Mouse (Mus musculus): ENCODE measurements around the gene Tbx5. TPM values are rescaled to one million over a fixed set of nuclear protein-coding genes. Genes with fewer than 3 reads are reported as not detected.

Gene Tbx5
- total and polyA plus RNA-seq, 3 experiments: 0.05 TPM; not detected in 2

GRCm38 (mm10) chr5:119800243-119800665 is 32.2 kb upstream of the Tbx5 start:
- Histone ChIP-seq H3K36me3 (replicated peaks) (no peaks in the 10 kb centered on the region), H3K4me3 (ENCODE audit: low read depth, low read length) (no peak overlapping the region), H3K27me3 (ENCODE audit: insufficient read depth, low read length) (no peaks in the 10 kb centered on the region), H3K4me1 (ENCODE audit: insufficient read depth, low read depth, low read length) (no peaks in the 10 kb centered on the region), H3K9me3 (replicated peaks) (peaks cover 80% of the 10 kb centered on the region)
- DNase-seq (ENCODE audit: low spot score) (no peak), ATAC-seq (ENCODE audit: extremely low read depth, insufficient number of reproducible peaks, low FRiP score, poor library complexity, severe bottlenecking) (no peak)
- TF ChIP-seq GATA2 (IDR thresholded peaks at IDR 0.05; ENCODE audit: borderline replicate concordance, low read depth, low read length) (no peak), CTCF (IDR thresholded peaks at IDR 0.05; ENCODE audit: low read depth, low read length) (no peak), POLR2AphosphoS5 (IDR thresholded peaks at IDR 0.05; ENCODE audit: insufficient replicate concordance, low read depth, low read length) (no peak), TAL1 (conservative IDR thresholded peaks at IDR 0.05; ENCODE audit: low read depth, low read length) (no peak), GATA1 (IDR thresholded peaks at IDR 0.05; ENCODE audit: borderline replicate concordance, low read length) (no peak)

GRCm38 (mm10) chr5:119802617-119803410 is 29.7 kb upstream of the Tbx5 start:
- TF ChIP-seq POLR2AphosphoS5 (IDR thresholded peaks at IDR 0.05; ENCODE audit: insufficient replicate concordance, low read depth, low read length) (no peak), GATA2 (IDR thresholded peaks at IDR 0.05; ENCODE audit: borderline replicate concordance, low read depth, low read length) (no peak)
- H3K9me3 ChIP-seq (replicated peaks): peaks cover 82% of the 10 kb centered on the region
- H3K27me3 ChIP-seq (ENCODE audit: insufficient read depth, low read length): no peaks in the 10 kb centered on the region
- H3K36me3 ChIP-seq (replicated peaks): no peaks in the 10 kb centered on the region
- no peaks in the 10 kb centered on the region for H3K4me1 ChIP-seq (ENCODE audit: insufficient read depth, low read depth, low read length)
- ATAC-seq (ENCODE audit: extremely low read depth, insufficient number of reproducible peaks, low FRiP score, poor library complexity, severe bottlenecking): no peak
- no peak for DNase-seq (ENCODE audit: low spot score)
- no peak overlapping the region for H3K4me3 ChIP-seq (ENCODE audit: low read depth, low read length)

GRCm38 (mm10) chr5:119803411-119804251 is 28.8 kb upstream of the Tbx5 start:
- Histone ChIP-seq H3K36me3 (replicated peaks) (no peaks in the 10 kb centered on the region), H3K4me3 (ENCODE audit: low read depth, low read length) (no peak overlapping the region; the same call in 1 of the 2 replicates), H3K4me1 (ENCODE audit: insufficient read depth, low read depth, low read length) (no peaks in the 10 kb centered on the region), H3K9me3 (replicated peaks) (peaks cover 81% of the 10 kb centered on the region), H3K27me3 (ENCODE audit: insufficient read depth, low read length) (no peaks in the 10 kb centered on the region)
- DNase-seq (ENCODE audit: low spot score) (no peak), ATAC-seq (ENCODE audit: extremely low read depth, insufficient number of reproducible peaks, low FRiP score, poor library complexity, severe bottlenecking) (no peak)
- TF ChIP-seq TAL1 (conservative IDR thresholded peaks at IDR 0.05; ENCODE audit: low read depth, low read length) (no peak), CTCF (IDR thresholded peaks at IDR 0.05; ENCODE audit: low read depth, low read length) (no peak), POLR2AphosphoS5 (IDR thresholded peaks at IDR 0.05; ENCODE audit: insufficient replicate concordance, low read depth, low read length) (no peak), GATA1 (IDR thresholded peaks at IDR 0.05; ENCODE audit: borderline replicate concordance, low read length) (no peak), GATA2 (IDR thresholded peaks at IDR 0.05; ENCODE audit: borderline replicate concordance, low read depth, low read length) (no peak)

GRCm38 (mm10) chr5:119804301-119805039 is 28.0 kb upstream of the Tbx5 start:
- DNase-seq (ENCODE audit: low spot score) (no peak), ATAC-seq (ENCODE audit: extremely low read depth, insufficient number of reproducible peaks, low FRiP score, poor library complexity, severe bottlenecking) (no peak)
- no peaks in the 10 kb centered on the region for H3K27me3 ChIP-seq (ENCODE audit: insufficient read depth, low read length)
- H3K4me3 ChIP-seq (ENCODE audit: low read depth, low read length): no peak overlapping the region
- no peaks in the 10 kb centered on the region for H3K36me3 ChIP-seq (replicated peaks)
- peaks cover 77% of the 10 kb centered on the region for H3K9me3 ChIP-seq (replicated peaks)
- H3K4me1 ChIP-seq (ENCODE audit: insufficient read depth, low read depth, low read length): no peaks in the 10 kb centered on the region
- TF ChIP-seq CTCF (IDR thresholded peaks at IDR 0.05; ENCODE audit: low read depth, low read length): no peak
- TF ChIP-seq POLR2AphosphoS5 (IDR thresholded peaks at IDR 0.05; ENCODE audit: insufficient replicate concordance, low read depth, low read length): no peak
- no peak for TF ChIP-seq TAL1 (conservative IDR thresholded peaks at IDR 0.05; ENCODE audit: low read depth, low read length)

- no peak for ATAC-seq (ENCODE audit: extremely low read depth, insufficient number of reproducible peaks, low FRiP score, poor library complexity, severe bottlenecking)
- no peak for DNase-seq (ENCODE audit: low spot score)
- no peak for TF ChIP-seq GATA1 (IDR thresholded peaks at IDR 0.05; ENCODE audit: borderline replicate concordance, low read length)
- no peak overlapping the region for H3K4me3 ChIP-seq (ENCODE audit: low read depth, low read length)
- peaks cover 72% of the 10 kb centered on the region for H3K9me3 ChIP-seq (replicated peaks)
- no peaks in the 10 kb centered on the region for H3K36me3 ChIP-seq (replicated peaks)
- no peaks in the 10 kb centered on the region for H3K4me1 ChIP-seq (ENCODE audit: insufficient read depth, low read depth, low read length)
- H3K27me3 ChIP-seq (ENCODE audit: insufficient read depth, low read length): no peaks in the 10 kb centered on the region
Measured at GRCm38 (mm10) chr5:119805636-119806035, 26.8 kb upstream of the Tbx5 start.

GRCm38 (mm10) chr5:119806467-119806866 is 26.0 kb upstream of the Tbx5 start:
- H3K4me1 ChIP-seq (ENCODE audit: insufficient read depth, low read depth, low read length): no peaks in the 10 kb centered on the region
- no peak for TF ChIP-seq CTCF (IDR thresholded peaks at IDR 0.05; ENCODE audit: low read depth, low read length)
- no peaks in the 10 kb centered on the region for H3K27me3 ChIP-seq (ENCODE audit: insufficient read depth, low read length)
- no peaks in the 10 kb centered on the region for H3K36me3 ChIP-seq (replicated peaks)
- no peak for DNase-seq (ENCODE audit: low spot score)
- no peak overlapping the region for H3K4me3 ChIP-seq (ENCODE audit: low read depth, low read length)
- no peak for ATAC-seq (ENCODE audit: extremely low read depth, insufficient number of reproducible peaks, low FRiP score, poor library complexity, severe bottlenecking)
- H3K9me3 ChIP-seq (replicated peaks): peaks cover 69% of the 10 kb centered on the region
